Mouse (Mus musculus) limb, embryonic 12.5 days (tissue): ENCODE results near the gene Adat2. TPM values are rescaled to one million over a fixed set of nuclear protein-coding genes. Genes with fewer than 3 reads are reported as not detected.

ENCODE experiments used
- ATAC-seq: fragments of 200-750 bp; cut with Nextera tagmentation; 2 replicates; pipeline ENCODE4 v1.8.0; 2017; ENCODE audit warnings: low read depth, moderate TSS enrichment; ENCODE audit not compliant: insufficient number of reproducible peaks, insufficient read depth, low FRiP score, low TSS enrichment
- H3K27ac ChIP-seq: fragments of 300-500 bp; sonication (generic); 2 replicates; pipeline ENCODE4 v1.5.1; 2016; ENCODE audit warnings: mild to moderate bottlenecking, moderate library complexity
- H3K27me3 ChIP-seq: fragments of 300-500 bp; sonication (generic); 2 replicates; pipeline ENCODE4 v1.6.1; 2016; ENCODE audit warnings: mild to moderate bottlenecking, moderate library complexity
- H3K36me3 ChIP-seq: fragments of 300-500 bp; sonication (generic); 2 replicates; pipeline ENCODE4 v1.6.1; 2016; ENCODE audit warnings: mild to moderate bottlenecking, moderate library complexity
- H3K4me1 ChIP-seq: fragments of 300-500 bp; sonication (generic); replicated peaks from 2 replicates; pipeline ENCODE4 v1.6.1; 2016
- H3K4me2 ChIP-seq: fragments of 300-500 bp; sonication (generic); 2 replicates; pipeline ENCODE4 v1.6.1; 2016; ENCODE audit warnings: mild to moderate bottlenecking, moderate library complexity
- H3K4me3 ChIP-seq: fragments of 300-500 bp; sonication (generic); replicated peaks from 2 replicates; pipeline ENCODE4 v1.5.1; 2016; ENCODE audit warnings: mild to moderate bottlenecking
- H3K9ac ChIP-seq: fragments of 300-500 bp; sonication (generic); replicated peaks from 2 replicates; pipeline ENCODE4 v1.6.1; 2016; ENCODE audit warnings: mild to moderate bottlenecking, moderate library complexity
- H3K9me3 ChIP-seq: fragments of 300-500 bp; sonication (generic); 2 replicates; pipeline ENCODE4 v1.6.1; 2016; ENCODE audit warnings: mild to moderate bottlenecking, moderate library complexity
- WGBS: fragments of 180-500 bp; shearing (Covaris S2); methylation state at CpG from one replicate; pipeline ENCODE4 v1.1.7; 2016; 5-methylcytosine and 5-hydroxymethylcytosine counted together
- polyA plus RNA-seq: library from polyadenylated mRNA; unstranded; fragments of >200 nt; fragmentation: Nextera tagmentation; extraction: Ambion mirVana; gene quantifications from 2 replicates; pipeline ENCODE4 v1.2.1, GENCODE M21; 2016

Adat2 gene
- polyA plus RNA-seq, 1 experiment from 2014 or later: 3.8 TPM

- Histone ChIP-seq H3K36me3 (peaks cover 33% of the 10 kb centered on the region), H3K9me3 (no peaks in the 10 kb centered on the region), H3K27ac (no peak overlapping the region), H3K4me2 (peak overlapping the region; percentile 39), H3K4me3 (peak overlapping the region; percentile 15), H3K9ac (no peak overlapping the region), H3K4me1 (peaks cover 17% of the 10 kb centered on the region), H3K27me3 (peaks cover 20% of the 10 kb centered on the region; the same call in 1 of the 2 replicates)
- ATAC-seq: peak; percentile 73; the same call in 1 of the 2 replicates
- WGBS: 26% methylated on average over 24 of the region's 24 CpGs
These were observed 11.8 kb downstream of the Adat2 start for GRCm38 (mm10) chr10:13564364-13565079.

DNA sequence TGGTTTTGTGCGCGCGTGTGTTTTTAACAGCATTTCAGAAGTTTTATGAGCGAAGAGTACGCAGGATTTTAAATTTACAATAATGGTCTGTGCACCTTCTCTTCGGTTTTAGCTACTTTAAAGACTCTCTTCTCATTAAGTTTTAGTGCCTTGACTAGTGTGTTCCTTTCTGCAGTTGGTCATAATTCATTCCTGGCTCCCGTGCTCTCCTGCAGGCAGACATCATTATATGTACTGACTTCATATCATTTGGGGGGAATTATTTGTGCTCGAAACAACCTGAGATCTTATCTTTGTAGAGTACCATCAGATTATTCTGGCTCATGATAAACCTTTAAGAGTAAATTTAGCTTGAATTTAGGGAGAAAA lies 12.4 kb downstream of the Adat2 start:
- peaks cover 25% of the 10 kb centered on the region; the same call in 1 of the 2 replicates for H3K27me3 ChIP-seq
- H3K9me3 ChIP-seq: no peaks in the 10 kb centered on the region
- peak overlapping the region; percentile 15 for H3K4me3 ChIP-seq
- H3K36me3 ChIP-seq: peaks cover 32% of the 10 kb centered on the region
- 8% methylated on average over 8 of the region's 8 CpGs for WGBS
- peaks cover 22% of the 10 kb centered on the region for H3K4me1 ChIP-seq
- ATAC-seq: peak; percentile 14; the same call in 1 of the 2 replicates
- H3K4me2 ChIP-seq: peak overlapping the region; percentile 39
- no peak overlapping the region for H3K9ac ChIP-seq
- H3K27ac ChIP-seq: no peak overlapping the region

GRCm38 (mm10) chr10:13566393-13566792 lies 13.7 kb downstream of the Adat2 start:
- WGBS: 58% methylated on average over 13 of the region's 13 CpGs
- H3K36me3 ChIP-seq: peaks cover 19% of the 10 kb centered on the region
- no peak overlapping the region for H3K4me3 ChIP-seq
- H3K9ac ChIP-seq: no peak overlapping the region
- no peak overlapping the region for H3K27ac ChIP-seq
- H3K4me1 ChIP-seq: peaks cover 25% of the 10 kb centered on the region
- peaks cover 26% of the 10 kb centered on the region; the same call in 1 of the 2 replicates for H3K27me3 ChIP-seq
- H3K9me3 ChIP-seq: no peaks in the 10 kb centered on the region
- no peak overlapping the region for H3K4me2 ChIP-seq
- no peak for ATAC-seq

DNA sequence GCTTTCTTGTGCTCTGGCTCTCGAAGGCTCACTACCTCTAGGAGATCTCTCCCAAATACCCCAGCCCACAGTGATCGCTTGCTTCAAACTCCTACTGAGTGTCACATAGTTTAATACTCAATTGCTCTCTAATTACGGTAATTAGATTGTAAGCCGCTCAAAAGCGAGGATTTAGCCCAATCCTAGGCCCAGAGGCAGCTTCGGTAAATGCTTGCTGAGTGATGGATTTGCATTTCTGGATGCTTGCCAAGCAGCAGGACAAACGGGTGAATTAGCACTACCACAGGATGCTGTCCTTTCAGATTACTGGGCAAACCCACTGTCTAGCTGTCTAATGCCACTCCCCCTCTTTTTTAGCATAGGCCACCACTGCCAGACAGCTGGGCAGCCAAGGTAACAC lies 17.1 kb downstream of the Adat2 start:
- peaks cover 22% of the 10 kb centered on the region for H3K4me1 ChIP-seq
- H3K27ac ChIP-seq: no peak overlapping the region
- WGBS: 40% methylated on average over 7 of the region's 7 CpGs
- peaks cover 26% of the 10 kb centered on the region; the same call in 1 of the 2 replicates for H3K27me3 ChIP-seq
- H3K9ac ChIP-seq: no peak overlapping the region
- H3K36me3 ChIP-seq: no peaks in the 10 kb centered on the region
- no peak overlapping the region for H3K4me3 ChIP-seq
- H3K4me2 ChIP-seq: no peak overlapping the region
- ATAC-seq: no peak
- H3K9me3 ChIP-seq: no peaks in the 10 kb centered on the region

DNA sequence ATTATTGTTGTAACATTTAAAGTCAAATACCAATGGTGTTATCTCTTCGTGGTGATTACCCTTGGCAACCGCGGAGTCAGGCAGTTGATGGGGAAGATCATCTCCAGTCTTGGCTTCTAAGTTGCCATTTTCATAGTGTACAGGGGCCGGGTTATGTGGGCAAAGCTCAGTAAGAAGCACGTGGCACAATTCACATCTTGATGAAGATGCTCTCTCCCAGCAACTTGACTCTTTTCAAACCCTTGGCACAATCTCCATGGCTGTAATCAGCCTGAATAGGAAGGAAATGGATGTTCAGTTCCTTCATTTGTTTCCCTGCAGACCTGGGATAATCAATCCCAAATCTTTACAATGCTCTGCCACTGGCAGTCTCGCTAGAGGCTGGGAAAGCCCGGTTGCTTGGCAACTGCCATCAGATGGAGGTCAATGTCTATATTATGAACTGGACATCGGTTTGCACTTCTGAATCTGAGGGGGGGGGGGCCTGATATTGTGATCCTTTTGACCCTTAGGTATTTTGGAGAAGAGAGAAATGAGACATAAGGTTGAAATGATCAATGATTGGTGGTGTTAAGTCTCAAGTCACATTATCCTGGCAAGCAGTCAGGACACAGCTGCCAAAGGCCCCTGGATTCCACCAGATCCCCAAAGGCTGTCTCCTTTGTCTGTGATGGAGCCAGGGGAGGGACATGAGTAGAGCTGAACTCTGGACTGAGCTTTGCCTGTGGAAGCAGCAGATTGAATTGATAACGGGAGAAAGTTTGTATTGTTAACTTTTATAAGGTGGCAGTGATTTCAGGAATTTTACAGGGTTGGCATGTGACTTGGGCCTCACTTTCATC lies 18.2 kb downstream of the Adat2 start:
- Histone ChIP-seq H3K9ac (no peak overlapping the region), H3K4me3 (no peak overlapping the region), H3K36me3 (no peaks in the 10 kb centered on the region), H3K27ac (no peak overlapping the region), H3K4me2 (no peak overlapping the region), H3K4me1 (peaks cover 17% of the 10 kb centered on the region), H3K27me3 (peaks cover 21% of the 10 kb centered on the region; the same call in 1 of the 2 replicates), H3K9me3 (no peaks in the 10 kb centered on the region)
- ATAC-seq: no peak
- WGBS: 71% methylated on average over 9 of the region's 9 CpGs

DNA sequence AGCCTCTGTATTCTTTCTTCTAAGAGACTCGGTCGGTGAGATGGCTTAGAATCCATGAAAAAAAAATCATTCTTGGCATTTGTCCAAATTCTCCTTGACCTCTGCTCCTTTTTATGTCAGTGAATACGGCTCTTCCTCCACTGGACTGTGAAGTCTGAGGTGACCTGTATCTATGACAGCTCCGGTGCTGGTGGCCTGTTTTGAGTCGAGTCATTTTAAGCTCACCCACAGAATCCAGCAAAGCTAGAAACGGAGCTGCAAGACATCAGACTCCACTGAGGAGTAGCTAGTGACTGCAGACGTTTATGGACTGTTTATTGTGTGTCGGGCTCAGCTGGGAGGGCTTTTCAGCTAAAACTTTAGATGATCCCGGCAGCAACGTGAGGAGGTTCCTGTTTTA lies 19.3 kb downstream of the Adat2 start:
- Histone ChIP-seq H3K27me3 (peaks cover 17% of the 10 kb centered on the region), H3K4me3 (no peak overlapping the region), H3K4me1 (peaks cover 17% of the 10 kb centered on the region), H3K36me3 (no peaks in the 10 kb centered on the region), H3K9me3 (no peaks in the 10 kb centered on the region), H3K4me2 (no peak overlapping the region), H3K27ac (no peak overlapping the region), H3K9ac (no peak overlapping the region)
- 32% methylated on average over 10 of the region's 10 CpGs for WGBS
- ATAC-seq: no peak

GRCm38 (mm10) chr10:13572410-13572809 lies 19.7 kb downstream of the Adat2 start:
- Histone ChIP-seq H3K9ac (no peak overlapping the region), H3K27ac (no peak overlapping the region), H3K4me1 (peaks cover 17% of the 10 kb centered on the region), H3K36me3 (no peaks in the 10 kb centered on the region), H3K4me3 (no peak overlapping the region), H3K27me3 (peaks cover 14% of the 10 kb centered on the region), H3K4me2 (no peak overlapping the region), H3K9me3 (no peaks in the 10 kb centered on the region)
- no peak for ATAC-seq
- 58% methylated on average over 6 of the region's 6 CpGs for WGBS

GRCm38 (mm10) chr10:13577123-13577522 lies 24.4 kb downstream of the Adat2 start:
- Histone ChIP-seq H3K36me3 (no peaks in the 10 kb centered on the region), H3K4me1 (no peaks in the 10 kb centered on the region), H3K27ac (no peak overlapping the region), H3K9me3 (no peaks in the 10 kb centered on the region), H3K4me2 (no peak overlapping the region), H3K4me3 (no peak overlapping the region), H3K9ac (no peak overlapping the region), H3K27me3 (peaks cover 5% of the 10 kb centered on the region)
- WGBS: 83% methylated on average over 7 of the region's 7 CpGs
- no peak for ATAC-seq

DNA sequence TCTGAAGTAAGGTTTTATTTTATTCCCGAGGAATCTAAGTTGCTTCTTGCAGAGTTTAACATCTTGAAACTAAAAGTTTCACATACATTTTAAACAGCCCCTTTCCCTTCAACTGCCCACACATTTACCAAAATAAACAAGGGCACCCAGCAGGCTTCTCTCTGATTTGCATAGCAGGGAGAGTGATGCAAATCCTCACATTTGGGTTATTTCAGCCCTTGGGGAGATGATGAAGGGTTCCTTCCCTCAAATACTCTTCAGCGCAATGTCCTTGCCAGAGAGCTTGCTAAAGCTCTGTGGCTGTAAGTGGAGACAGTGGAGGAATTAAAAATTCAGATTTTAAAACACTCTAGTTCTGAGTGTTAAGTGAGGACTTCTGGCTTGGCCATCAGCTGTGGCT lies 35.2 kb downstream of the Adat2 start:
- no peak overlapping the region for H3K4me3 ChIP-seq
- 64% methylated on average over 2 of the region's 2 CpGs for WGBS
- no peaks in the 10 kb centered on the region for H3K9me3 ChIP-seq
- H3K4me2 ChIP-seq: no peak overlapping the region
- no peak overlapping the region for H3K27ac ChIP-seq
- no peaks in the 10 kb centered on the region for H3K4me1 ChIP-seq
- no peak overlapping the region for H3K9ac ChIP-seq
- H3K36me3 ChIP-seq: no peaks in the 10 kb centered on the region
- no peak for ATAC-seq
- H3K27me3 ChIP-seq: no peaks in the 10 kb centered on the region; the same call in 1 of the 2 replicates

GRCm38 (mm10) chr10:13592196-13592595 lies 39.5 kb downstream of the Adat2 start:
- Histone ChIP-seq H3K4me3 (no peak overlapping the region), H3K9me3 (no peaks in the 10 kb centered on the region), H3K27me3 (no peaks in the 10 kb centered on the region), H3K36me3 (no peaks in the 10 kb centered on the region), H3K27ac (no peak overlapping the region), H3K4me1 (no peaks in the 10 kb centered on the region), H3K9ac (no peak overlapping the region), H3K4me2 (no peak overlapping the region)
- WGBS: 91% methylated on average over 10 of the region's 10 CpGs
- ATAC-seq: no peak

GRCm38 (mm10) chr10:13593529-13593928 lies 40.8 kb downstream of the Adat2 start:
- H3K4me3 ChIP-seq: no peak overlapping the region
- H3K9me3 ChIP-seq: no peaks in the 10 kb centered on the region
- 82% methylated on average over 3 of the region's 3 CpGs for WGBS
- ATAC-seq: no peak
- H3K9ac ChIP-seq: no peak overlapping the region
- no peaks in the 10 kb centered on the region for H3K4me1 ChIP-seq
- H3K27me3 ChIP-seq: no peaks in the 10 kb centered on the region
- H3K36me3 ChIP-seq: no peaks in the 10 kb centered on the region
- no peak overlapping the region for H3K4me2 ChIP-seq
- H3K27ac ChIP-seq: no peak overlapping the region
